Mouse (Mus musculus): ENCODE data around the gene Cacnb4.

Cacnb4 gene

GRCm38 (mm10) chr2:52563277-52563676, 113.4 kb downstream of the Cacnb4 start:
- DNase-seq, result no peak

GRCm38 (mm10) chr2:52562356-52562755, 114.3 kb downstream of the Cacnb4 start:
- peak; percentile 62 to 67 for DNase-seq

GRCm38 (mm10) chr2:52561137-52561536, 115.5 kb downstream of the Cacnb4 start:
- DNase-seq, result no peak

- DNase-seq, result no peak
Observed at GRCm38 (mm10) chr2:52560266-52560665, 116.4 kb downstream of the Cacnb4 start.

- DNase-seq, result peak; percentile 78 to 79
Observed at GRCm38 (mm10) chr2:52558411-52558810, 118.2 kb downstream of the Cacnb4 start.

GRCm38 (mm10) chr2:52557503-52558275, 118.9 kb downstream of the Cacnb4 start:
- DNase-seq, result peak; percentile 37 to 57

GRCm38 (mm10) chr2:52556961-52557326, 119.7 kb downstream of the Cacnb4 start:
- DNase-seq, result no peak

- no peak for DNase-seq
Observed at GRCm38 (mm10) chr2:52556298-52556960, 120.2 kb downstream of the Cacnb4 start.

GRCm38 (mm10) chr2:52548401-52548800, 128.2 kb downstream of the Cacnb4 start:
- no peak for DNase-seq

- DNase-seq, result no peak
Observed at GRCm38 (mm10) chr2:52547331-52547730, 129.3 kb downstream of the Cacnb4 start.

GRCm38 (mm10) chr2:52544527-52544926, 132.1 kb downstream of the Cacnb4 start:
- no peak for DNase-seq

- DNase-seq, result peak; percentile 52 to 65
Observed at GRCm38 (mm10) chr2:52541068-52541467, 135.6 kb downstream of the Cacnb4 start.

GRCm38 (mm10) chr2:52539318-52539717, 137.3 kb downstream of the Cacnb4 start:
- DNase-seq, result no peak

GRCm38 (mm10) chr2:52537645-52538044, 139.0 kb downstream of the Cacnb4 start:
- peak; percentile 41 to 45 for DNase-seq

GRCm38 (mm10) chr2:52537155-52537554, 139.5 kb downstream of the Cacnb4 start:
- no peak for DNase-seq

- DNase-seq, result peak in 1 of 2 experiments; percentile 30
Observed at GRCm38 (mm10) chr2:52536511-52536910, 140.1 kb downstream of the Cacnb4 start.

GRCm38 (mm10) chr2:52533696-52534095, 142.9 kb downstream of the Cacnb4 start:
- DNase-seq, result no peak

GRCm38 (mm10) chr2:52530521-52530920, 146.1 kb downstream of the Cacnb4 start:
- no peak for DNase-seq

- DNase-seq, result no peak
Observed at GRCm38 (mm10) chr2:52529245-52529644, 147.4 kb downstream of the Cacnb4 start.

GRCm38 (mm10) chr2:52525876-52526592, 150.6 kb downstream of the Cacnb4 start:
- DNase-seq, result no peak

- DNase-seq, result no peak
Observed at GRCm38 (mm10) chr2:52523056-52523715, 153.4 kb downstream of the Cacnb4 start.

- DNase-seq, result no peak
Observed at GRCm38 (mm10) chr2:52521012-52521411, 155.6 kb downstream of the Cacnb4 start.

GRCm38 (mm10) chr2:52518740-52519139, 157.9 kb downstream of the Cacnb4 start:
- DNase-seq, result peak; percentile 67
